Mouse (Mus musculus) heart, embryonic 11.5 days (tissue): Measurements from ENCODE around the gene Pde4d. TPM values are rescaled to one million over a fixed set of nuclear protein-coding genes. Genes with fewer than 3 reads are reported as not detected.
"Not testable (repeated sequence)": the region's sequence is repeated elsewhere in the genome, so short reads cannot be mapped to it uniquely, and the experiment has no call there.

Source experiments
- ATAC-seq: fragments of 200-750 bp; cut with Nextera tagmentation; replicated peaks from 2 replicates; pipeline ENCODE4 v1.8.0; 2017; ENCODE audit warnings: moderate library complexity; ENCODE audit not compliant: insufficient number of reproducible peaks, low FRiP score, low TSS enrichment
- H3K27ac ChIP-seq: fragments of 300-500 bp; sonication (generic); 2 replicates; pipeline ENCODE4 v1.5.1; 2014; ENCODE audit warnings: mild to moderate bottlenecking, low read depth, low read length
- H3K27me3 ChIP-seq: fragments of 300-500 bp; sonication (generic); 2 replicates; pipeline ENCODE4 v1.6.1; 2014; ENCODE audit warnings: mild to moderate bottlenecking, low read length, mixed read lengths; ENCODE audit not compliant: control insufficient read depth, insufficient read depth
- H3K36me3 ChIP-seq: fragments of 300-500 bp; sonication (generic); 2 replicates; pipeline ENCODE4 v1.6.1; 2014; ENCODE audit warnings: mild to moderate bottlenecking, low read length, moderate library complexity, mixed read lengths; ENCODE audit not compliant: control insufficient read depth, insufficient read depth
- H3K4me1 ChIP-seq: fragments of 300-500 bp; sonication (generic); 2 replicates; pipeline ENCODE4 v1.6.1; 2014; ENCODE audit warnings: low read length; ENCODE audit not compliant: control insufficient read depth, insufficient read depth
- H3K4me2 ChIP-seq: fragments of 300-500 bp; sonication (generic); 2 replicates; pipeline ENCODE4 v1.6.1; 2014; ENCODE audit warnings: mild to moderate bottlenecking, moderate library complexity
- H3K4me3 ChIP-seq: fragments of 300-500 bp; sonication (generic); 2 replicates; pipeline ENCODE4 v1.5.1; 2014; ENCODE audit warnings: low read depth, low read length
- H3K9ac ChIP-seq: fragments of 300-500 bp; sonication (generic); 2 replicates; pipeline ENCODE4 v1.6.1; 2014; ENCODE audit warnings: mild to moderate bottlenecking, low read depth, low read length, moderate library complexity
- H3K9me3 ChIP-seq: fragments of 300-500 bp; sonication (generic); replicated peaks from 2 replicates; pipeline ENCODE4 v1.6.1; 2016; ENCODE audit warnings: low read length; ENCODE audit not compliant: control insufficient read depth
- WGBS: fragments of 180-500 bp; shearing (Covaris S2); extraction: QIAGEN DNeasy Blood & Tissue Kit; methylation state at CpG from one replicate; pipeline ENCODE4 v1.1.7; 2014; ENCODE audit not compliant: insufficient replicate concordance; 5-methylcytosine and 5-hydroxymethylcytosine counted together
- polyA plus RNA-seq: library from polyadenylated mRNA; unstranded; fragments of >200 nt; fragmentation: Nextera tagmentation; extraction: Ambion mirVana; gene quantifications from 2 replicates; pipeline ENCODE4 v1.2.1, GENCODE M21; 2014

Gene Pde4d
- polyA plus RNA-seq, 1 experiment from 2014 or later: 27.8 TPM

DNA sequence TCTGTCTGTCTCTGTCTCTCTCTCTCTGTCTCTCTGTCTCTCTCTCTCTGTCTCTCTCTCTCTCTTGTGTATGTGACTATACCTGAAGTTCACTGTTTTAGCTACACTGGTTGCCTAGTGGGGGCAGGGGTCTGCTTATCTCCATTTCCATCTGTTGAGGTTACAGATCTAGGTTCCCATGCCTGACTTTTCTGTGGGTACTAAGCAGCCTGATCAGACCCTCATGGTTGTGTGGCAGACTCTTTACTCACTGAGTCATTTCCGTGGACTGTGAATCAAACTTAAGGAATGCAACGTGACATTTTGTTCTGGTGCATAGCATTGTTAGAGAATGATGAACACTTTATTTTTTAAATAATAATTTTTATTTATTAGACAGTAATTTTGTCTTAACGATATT lies 264.3 kb downstream of the Pde4d start:
- WGBS: 75% methylated on average over 3 of the region's 3 CpGs
- Histone ChIP-seq H3K4me2 (no peak overlapping the region), H3K4me3 (no peak overlapping the region), H3K27me3 (no peaks in the 10 kb centered on the region), H3K27ac (no peak overlapping the region), H3K4me1 (no peaks in the 10 kb centered on the region), H3K36me3 (no peaks in the 10 kb centered on the region), H3K9ac (no peak overlapping the region), H3K9me3 (no peaks in the 10 kb centered on the region)
- no peak for ATAC-seq

DNA sequence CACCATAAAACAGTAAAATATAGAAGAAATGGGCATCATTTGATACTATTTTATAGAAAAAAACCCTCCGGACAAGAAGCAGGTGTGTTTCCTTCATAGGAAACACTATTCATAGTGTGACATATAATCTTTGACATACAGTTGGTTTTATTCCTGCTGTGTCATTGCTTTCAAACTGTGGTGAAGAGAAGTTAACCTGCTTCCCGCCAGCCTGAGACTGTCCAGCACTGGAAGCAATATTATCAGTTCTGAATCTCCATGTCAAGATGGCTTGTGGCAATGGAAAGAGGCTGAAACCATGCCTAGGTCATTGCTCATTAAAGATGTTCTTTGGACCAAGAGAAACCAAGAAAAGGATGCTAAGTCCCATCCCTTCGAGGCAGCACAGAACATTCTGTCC lies 265.3 kb downstream of the Pde4d start:
- Histone ChIP-seq H3K4me1 (no peaks in the 10 kb centered on the region), H3K27me3 (no peaks in the 10 kb centered on the region), H3K27ac (no peak overlapping the region), H3K9me3 (no peaks in the 10 kb centered on the region), H3K9ac (no peak overlapping the region), H3K4me2 (no peak overlapping the region), H3K4me3 (no peak overlapping the region), H3K36me3 (no peaks in the 10 kb centered on the region)
- WGBS: 80% methylated on average over 3 of the region's 3 CpGs
- ATAC-seq: no peak

DNA sequence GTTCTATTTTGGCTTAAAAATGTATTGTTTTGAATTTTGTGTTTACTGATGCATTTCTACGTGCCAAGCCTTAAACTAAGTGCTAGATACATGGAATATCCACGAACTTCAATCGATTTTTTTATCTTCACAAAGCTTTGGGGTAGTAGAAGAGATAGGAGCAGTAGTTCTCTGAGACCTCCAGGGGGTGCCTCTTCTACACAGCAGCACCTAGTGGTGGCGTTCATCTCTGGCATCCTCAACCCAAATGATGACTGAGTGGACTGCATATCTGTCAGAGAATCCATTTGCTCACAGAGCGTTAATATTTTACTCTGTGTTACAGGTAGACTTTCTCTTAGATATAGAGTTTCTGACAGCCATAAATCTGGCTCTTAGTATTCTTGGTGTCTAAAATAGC lies 272.5 kb downstream of the Pde4d start:
- Histone ChIP-seq H3K36me3 (no peaks in the 10 kb centered on the region), H3K4me1 (no peaks in the 10 kb centered on the region), H3K27ac (no peak overlapping the region), H3K4me2 (no peak overlapping the region), H3K4me3 (no peak overlapping the region), H3K9ac (no peak overlapping the region), H3K27me3 (no peaks in the 10 kb centered on the region), H3K9me3 (no peaks in the 10 kb centered on the region)
- no peak for ATAC-seq
- 76% methylated on average over 5 of the region's 5 CpGs for WGBS

DNA sequence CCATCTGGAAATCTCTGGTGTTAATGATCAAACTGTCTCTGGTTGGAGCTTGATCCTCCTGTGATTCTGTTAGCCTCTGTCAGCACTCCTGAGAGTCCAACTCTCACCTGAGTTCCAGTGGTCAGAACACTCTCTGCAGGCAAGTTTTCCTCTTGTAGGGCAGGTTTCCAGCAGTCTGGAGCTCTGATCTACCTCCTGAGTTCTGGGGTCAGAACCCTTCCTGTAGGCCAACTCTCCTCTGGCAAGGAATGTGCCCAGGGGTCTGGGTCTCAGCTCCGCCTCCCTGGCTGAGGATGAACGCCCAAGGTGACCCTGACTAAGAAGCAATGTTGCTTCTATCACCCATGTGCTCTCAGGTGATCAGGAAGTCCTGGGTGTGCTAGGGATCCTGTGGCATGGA lies 284.6 kb downstream of the Pde4d start:
- WGBS: 75% methylated on average over 2 of the region's 2 CpGs
- H3K4me3 ChIP-seq, H3K27me3 ChIP-seq, H3K36me3 ChIP-seq, H3K27ac ChIP-seq, ATAC-seq, H3K9ac ChIP-seq, H3K9me3 ChIP-seq, H3K4me1 ChIP-seq, H3K4me2 ChIP-seq: not testable (repeated sequence)

DNA sequence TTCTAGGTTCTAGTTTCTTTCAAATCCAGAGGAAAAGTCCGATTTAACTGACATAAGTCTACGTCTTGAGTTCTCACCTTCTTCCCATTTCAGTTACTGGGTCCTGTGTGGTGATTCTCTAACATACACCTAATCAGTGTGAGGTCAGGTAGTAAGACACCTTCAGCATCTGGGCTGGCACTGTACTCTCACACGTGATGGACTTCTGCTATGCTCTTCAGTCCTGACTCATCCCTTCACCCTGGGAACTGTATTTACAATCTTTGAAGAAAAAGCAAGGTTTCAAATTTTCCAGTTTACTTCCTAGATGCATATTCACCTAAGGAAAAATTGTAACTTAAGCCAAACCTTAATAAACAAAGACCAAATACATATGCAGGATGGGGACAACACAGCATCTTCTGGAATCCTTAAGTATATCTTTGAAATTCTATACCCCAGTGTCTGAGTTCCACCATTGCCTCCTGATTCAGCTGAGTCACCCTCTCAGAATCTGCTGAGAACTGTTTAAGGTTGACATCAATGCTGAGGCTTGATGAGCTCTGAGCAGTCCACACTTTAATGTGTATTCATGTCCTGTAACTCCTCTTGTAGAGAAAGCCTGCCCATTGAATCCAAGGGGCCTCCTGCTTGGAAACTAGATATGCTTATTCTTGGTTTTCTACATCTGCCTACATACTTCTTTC lies 301.6 kb downstream of the Pde4d start:
- Histone ChIP-seq H3K4me1 (no peaks in the 10 kb centered on the region), H3K9me3 (no peaks in the 10 kb centered on the region), H3K27me3 (no peaks in the 10 kb centered on the region), H3K36me3 (no peaks in the 10 kb centered on the region), H3K9ac (no peak overlapping the region), H3K27ac (no peak overlapping the region), H3K4me2 (no peak overlapping the region), H3K4me3 (no peak overlapping the region)
- no peak for ATAC-seq
- 75% methylated on average over 3 of the region's 3 CpGs for WGBS

DNA sequence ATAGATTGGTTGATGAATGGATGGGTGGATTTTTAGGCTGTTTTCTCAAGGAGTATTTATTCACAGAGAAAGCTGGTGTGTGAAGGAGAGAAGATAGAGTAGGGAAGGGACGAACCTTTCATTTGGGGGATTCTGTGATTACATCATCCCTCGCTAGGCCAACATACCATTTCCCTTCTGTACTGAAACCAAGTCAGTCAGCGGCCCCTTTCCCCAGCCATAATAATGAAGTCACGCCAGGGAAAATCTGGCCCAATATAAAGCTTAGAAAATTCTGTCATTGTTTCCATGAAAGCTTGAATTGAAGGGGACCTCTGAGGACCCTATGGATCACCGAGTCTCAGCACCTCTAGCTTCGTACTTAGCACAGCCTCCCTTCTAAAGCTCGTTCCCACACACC lies 307.7 kb downstream of the Pde4d start:
- no peaks in the 10 kb centered on the region for H3K27me3 ChIP-seq
- H3K27ac ChIP-seq: no peak overlapping the region
- no peak overlapping the region for H3K4me3 ChIP-seq
- no peaks in the 10 kb centered on the region for H3K36me3 ChIP-seq
- H3K4me2 ChIP-seq: no peak overlapping the region
- H3K4me1 ChIP-seq: no peaks in the 10 kb centered on the region
- no peak overlapping the region for H3K9ac ChIP-seq
- WGBS: 81% methylated on average over 7 of the region's 7 CpGs
- ATAC-seq: no peak
- no peaks in the 10 kb centered on the region for H3K9me3 ChIP-seq

DNA sequence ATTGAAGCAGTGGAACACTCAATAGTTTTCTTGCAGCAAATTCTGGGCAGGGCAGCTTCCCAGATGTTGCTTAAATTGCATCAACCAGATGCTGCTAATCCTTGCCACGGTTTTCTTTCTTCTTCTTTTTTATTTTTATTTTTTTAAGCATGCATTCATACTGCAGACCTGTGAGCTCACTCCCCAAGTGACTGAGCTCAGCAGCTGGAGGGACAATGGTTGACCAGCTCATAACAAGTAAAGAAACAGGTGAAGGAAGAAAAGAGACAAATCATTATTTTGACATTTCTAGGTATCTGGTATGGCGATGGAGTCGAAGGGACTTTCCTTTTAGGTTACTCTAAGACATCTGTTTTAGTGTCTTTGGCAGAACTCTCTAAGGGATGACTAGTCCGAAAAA lies 308.6 kb downstream of the Pde4d start:
- 77% methylated on average over 4 of the region's 4 CpGs for WGBS
- no peak for ATAC-seq
- no peak overlapping the region for H3K4me2 ChIP-seq
- no peaks in the 10 kb centered on the region for H3K4me1 ChIP-seq
- H3K27ac ChIP-seq: no peak overlapping the region
- no peaks in the 10 kb centered on the region for H3K27me3 ChIP-seq
- no peaks in the 10 kb centered on the region for H3K36me3 ChIP-seq
- H3K9me3 ChIP-seq: no peaks in the 10 kb centered on the region
- no peak overlapping the region for H3K9ac ChIP-seq
- no peak overlapping the region for H3K4me3 ChIP-seq

DNA sequence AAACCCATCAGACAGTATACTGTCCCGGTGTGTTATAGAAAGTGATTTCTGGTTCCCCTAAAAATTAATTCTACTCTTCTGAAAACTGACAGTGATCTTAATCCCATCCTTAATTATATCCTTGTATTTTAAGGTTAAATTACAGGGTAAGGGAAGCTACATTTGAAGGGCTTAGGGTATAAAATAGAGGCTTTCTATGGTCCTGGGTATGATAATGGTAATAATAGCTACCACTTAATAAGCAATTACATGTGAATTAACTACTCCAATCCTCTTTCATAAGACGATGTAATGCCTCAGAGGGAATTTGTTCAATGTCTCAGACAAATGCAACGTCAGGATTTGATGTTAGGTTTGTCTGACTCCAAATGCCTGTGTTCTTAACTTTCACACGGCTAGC lies 309.4 kb downstream of the Pde4d start:
- H3K36me3 ChIP-seq: no peaks in the 10 kb centered on the region
- H3K27ac ChIP-seq: no peak overlapping the region
- 80% methylated on average over 4 of the region's 4 CpGs for WGBS
- H3K4me2 ChIP-seq: no peak overlapping the region
- no peaks in the 10 kb centered on the region for H3K9me3 ChIP-seq
- H3K27me3 ChIP-seq: no peaks in the 10 kb centered on the region
- no peak overlapping the region for H3K4me3 ChIP-seq
- no peak for ATAC-seq
- H3K9ac ChIP-seq: no peak overlapping the region
- no peaks in the 10 kb centered on the region for H3K4me1 ChIP-seq

DNA sequence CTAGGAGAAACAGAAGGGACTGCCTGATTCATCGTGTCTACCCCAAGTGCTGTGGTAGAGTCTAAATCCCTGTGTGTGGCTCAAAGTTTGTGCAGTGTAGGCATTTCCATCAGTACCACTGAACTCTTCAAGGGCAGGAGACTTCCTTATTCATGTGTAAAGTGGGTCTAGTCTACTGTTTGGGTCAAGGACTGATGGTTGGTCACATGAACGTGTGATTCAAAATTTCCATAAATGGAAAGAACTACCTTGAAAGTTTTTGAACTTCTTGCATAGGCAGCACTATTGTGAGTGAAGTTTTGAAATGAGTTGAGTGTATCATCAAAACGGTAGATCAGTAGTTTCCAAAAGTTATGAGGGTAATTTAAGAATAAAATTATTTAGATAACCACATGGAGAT lies 313.5 kb downstream of the Pde4d start:
- Histone ChIP-seq H3K4me3 (no peak overlapping the region), H3K36me3 (no peaks in the 10 kb centered on the region), H3K4me2 (no peak overlapping the region), H3K27ac (no peak overlapping the region), H3K27me3 (no peaks in the 10 kb centered on the region), H3K9ac (no peak overlapping the region), H3K9me3 (no peaks in the 10 kb centered on the region), H3K4me1 (no peaks in the 10 kb centered on the region)
- ATAC-seq: no peak
- WGBS: 75% methylated on average over 3 of the region's 3 CpGs
